Mouse (Mus musculus) ES-Bruce4 (cell line): ENCODE data around the gene Rai1.

Experiments used
- EP300 ChIP-seq: IDR thresholded peaks from 2 replicates; pipeline ENCODE4 v1.6.1; 2011; ENCODE audit warnings: low read depth, low read length; ENCODE audit not compliant: insufficient read depth
- POLR2A ChIP-seq: IDR thresholded peaks from one replicate; pipeline ENCODE4 v1.8.1; 2011; ENCODE audit warnings: low read length; ENCODE audit not compliant: insufficient read depth

DNA sequence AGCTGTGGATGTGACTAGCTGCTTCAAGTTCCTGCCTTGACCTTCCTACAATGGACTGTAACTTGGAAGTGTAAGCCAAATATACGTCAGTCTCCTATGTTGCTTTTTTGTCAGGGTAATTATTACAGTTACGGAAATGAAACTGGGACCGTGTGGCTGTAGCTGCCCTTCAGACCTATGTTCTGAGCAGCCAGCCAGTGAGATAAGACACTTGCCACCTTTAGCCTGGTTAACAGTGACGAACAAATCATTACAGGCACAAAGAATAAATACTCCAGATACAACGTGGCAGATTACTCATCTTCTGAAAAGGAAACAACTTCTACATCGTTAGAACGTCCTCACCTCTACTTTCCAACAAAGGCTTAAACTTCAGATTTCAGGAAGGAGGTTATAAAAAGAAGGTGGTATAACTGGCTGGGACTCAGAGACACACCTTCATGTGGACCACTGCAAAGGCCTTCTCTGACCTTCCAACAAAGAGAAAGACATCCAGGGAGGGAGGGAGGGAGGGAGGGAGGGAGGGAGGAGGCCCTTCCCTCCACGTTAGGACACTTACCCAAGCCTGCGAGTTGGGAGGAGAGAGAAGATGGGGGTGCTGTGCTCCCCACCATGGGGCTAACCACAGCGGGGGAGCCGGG lies 139.8 kb downstream of the Rai1 start:
- TF ChIP-seq EP300 = no peak
- TF ChIP-seq POLR2A = no peak
